Mouse (Mus musculus): Measurements from ENCODE around the gene Rtp4.

DNA sequence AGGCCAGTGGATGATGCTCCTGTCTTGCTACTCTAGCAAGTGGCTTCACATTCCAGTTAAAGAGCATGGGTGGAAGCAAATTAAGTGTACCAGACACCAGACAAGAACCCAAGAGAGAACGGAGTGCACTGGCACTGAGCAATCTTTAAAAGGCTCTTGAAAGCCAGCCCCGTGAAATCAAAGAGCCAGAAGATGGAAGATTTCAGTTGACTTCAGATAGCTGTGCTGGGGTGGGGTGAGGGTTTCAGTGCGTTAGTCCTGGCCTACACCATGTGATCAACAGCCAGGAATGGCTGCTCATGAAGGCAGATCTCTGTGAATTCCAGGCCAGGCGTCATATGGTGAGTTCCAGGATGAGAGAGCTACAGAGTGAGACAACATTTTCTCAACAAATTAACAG is 16.7 kb upstream of the Rtp4 start:
- TF ChIP-seq CTCF (IDR thresholded peaks at IDR 0.05; ENCODE audit: low read depth), result no peak
- no peak for TF ChIP-seq EP300 (IDR thresholded peaks at IDR 0.05; ENCODE audit: low read depth)

All from liver, embryonic 14.5 days (tissue).